Mouse (Mus musculus): ENCODE measurements around the gene Cyp4f13.

Cyp4f13 gene

GRCm38 (mm10) chr17:32919123-32919522, 28.1 kb downstream of the Cyp4f13 start:
- in situ Hi-C loops (cut with MboI; ENCODE audit: low pct_unique_long_range_greater_than_20kb in 1 of 2, low sequenced_read_pairs in 2 of 2, unreplicated experiment in 1 of 2), result no loop called here

GRCm38 (mm10) chr17:32917131-32917530, 30.1 kb downstream of the Cyp4f13 start, which contains the start of gene Cyp4f14:
Gene Cyp4f14, minus strand, starts transcription at chr17:32917342.
- in situ Hi-C loops (cut with MboI; ENCODE audit: low pct_unique_long_range_greater_than_20kb in 1 of 2, low sequenced_read_pairs in 2 of 2, unreplicated experiment in 1 of 2), result no loop called here

GRCm38 (mm10) chr17:32916075-32916474, 31.1 kb downstream of the Cyp4f13 start:
- in situ Hi-C loops (cut with MboI; ENCODE audit: low pct_unique_long_range_greater_than_20kb in 1 of 2, low sequenced_read_pairs in 2 of 2, unreplicated experiment in 1 of 2), result no loop called here

- in situ Hi-C loops (cut with MboI; ENCODE audit: low pct_unique_long_range_greater_than_20kb in 1 of 2, low sequenced_read_pairs in 2 of 2, unreplicated experiment in 1 of 2), result no loop called here
These were observed 41.0 kb downstream of the Cyp4f13 start for GRCm38 (mm10) chr17:32906172-32906571.

GRCm38 (mm10) chr17:32905239-32905638, 42.0 kb downstream of the Cyp4f13 start:
- in situ Hi-C loops (cut with MboI; ENCODE audit: low pct_unique_long_range_greater_than_20kb in 1 of 2, low sequenced_read_pairs in 2 of 2, unreplicated experiment in 1 of 2), result no loop called here

GRCm38 (mm10) chr17:32904414-32904813, 42.8 kb downstream of the Cyp4f13 start:
- in situ Hi-C loops (cut with MboI; ENCODE audit: low pct_unique_long_range_greater_than_20kb in 1 of 2, low sequenced_read_pairs in 2 of 2, unreplicated experiment in 1 of 2), result no loop called here

- in situ Hi-C loops (cut with MboI; ENCODE audit: low pct_unique_long_range_greater_than_20kb in 1 of 2, low sequenced_read_pairs in 2 of 2, unreplicated experiment in 1 of 2), result no loop called here
These were observed 45.3 kb downstream of the Cyp4f13 start for GRCm38 (mm10) chr17:32901751-32902525.

- in situ Hi-C loops (cut with MboI; ENCODE audit: low pct_unique_long_range_greater_than_20kb in 1 of 2, low sequenced_read_pairs in 2 of 2, unreplicated experiment in 1 of 2), result loop anchor here in 1 of 2 experiments (25.0 kb wide), 1 partner anchor 917 kb away; the partner anchor contains the start of genes Kank3, Ndufa7 and Rps28
These were observed 51.8 kb downstream of the Cyp4f13 start for GRCm38 (mm10) chr17:32895421-32895820.

- in situ Hi-C loops (cut with MboI; ENCODE audit: low pct_unique_long_range_greater_than_20kb in 1 of 2, low sequenced_read_pairs in 2 of 2, unreplicated experiment in 1 of 2), result loop anchor here in 1 of 2 experiments (25.0 kb wide), 1 partner anchor 918 kb away; the partner anchor contains the start of genes Kank3, Ndufa7 and Rps28
These were observed 53.3 kb downstream of the Cyp4f13 start for GRCm38 (mm10) chr17:32893901-32894300.

GRCm38 (mm10) chr17:32891239-32892180, 55.7 kb downstream of the Cyp4f13 start, which contains the start of gene Zfp870:
Gene Zfp870, minus strand, starts transcription at chr17:32891642.
- in situ Hi-C loops (cut with MboI; ENCODE audit: low pct_unique_long_range_greater_than_20kb in 1 of 2, low sequenced_read_pairs in 2 of 2, unreplicated experiment in 1 of 2), result loop anchor here in 1 of 2 experiments (25.0 kb wide), 1 partner anchor 921 kb away; the partner anchor contains the start of genes Kank3, Ndufa7 and Rps28

- in situ Hi-C loops (cut with MboI; ENCODE audit: low pct_unique_long_range_greater_than_20kb in 1 of 2, low sequenced_read_pairs in 2 of 2, unreplicated experiment in 1 of 2), result loop anchor here in 1 of 2 experiments (25.0 kb wide), 1 partner anchor 921 kb away; the partner anchor contains the start of genes Kank3, Ndufa7 and Rps28
These were observed 56.4 kb downstream of the Cyp4f13 start for GRCm38 (mm10) chr17:32890852-32891238.

GRCm38 (mm10) chr17:32889611-32890010, 57.6 kb downstream of the Cyp4f13 start:
- in situ Hi-C loops (cut with MboI; ENCODE audit: low pct_unique_long_range_greater_than_20kb in 1 of 2, low sequenced_read_pairs in 2 of 2, unreplicated experiment in 1 of 2), result loop anchor here in 1 of 2 experiments (25.0 kb wide), 1 partner anchor 923 kb away; the partner anchor contains the start of genes Kank3, Ndufa7 and Rps28

GRCm38 (mm10) chr17:32880320-32881218, 66.6 kb downstream of the Cyp4f13 start:
- in situ Hi-C loops (cut with MboI; ENCODE audit: low pct_unique_long_range_greater_than_20kb in 1 of 2, low sequenced_read_pairs in 2 of 2, unreplicated experiment in 1 of 2), result loop anchor here in 1 of 2 experiments (25.0 kb wide), 1 partner anchor 932 kb away; the partner anchor contains the start of genes Kank3, Ndufa7 and Rps28

GRCm38 (mm10) chr17:32878773-32879172, 68.4 kb downstream of the Cyp4f13 start:
- in situ Hi-C loops (cut with MboI; ENCODE audit: low pct_unique_long_range_greater_than_20kb in 1 of 2, low sequenced_read_pairs in 2 of 2, unreplicated experiment in 1 of 2), result loop anchor here in 1 of 2 experiments (25.0 kb wide), 1 partner anchor 934 kb away; the partner anchor contains the start of genes Kank3, Ndufa7 and Rps28

GRCm38 (mm10) chr17:32877471-32878171, 69.6 kb downstream of the Cyp4f13 start:
- in situ Hi-C loops (cut with MboI; ENCODE audit: low pct_unique_long_range_greater_than_20kb in 1 of 2, low sequenced_read_pairs in 2 of 2, unreplicated experiment in 1 of 2), result loop anchor here in 1 of 2 experiments (25.0 kb wide), 1 partner anchor 935 kb away; the partner anchor contains the start of genes Kank3, Ndufa7 and Rps28

Measured in mouse embryonic stem cell (cell line).